In genomic region chr4:120283141-120283540, GRCm38 (mm10) we compare ENCODE assay signal across 8 mouse cellular contexts. TPM values are rescaled to one million over a fixed set of nuclear protein-coding genes. Genes with fewer than 3 reads are reported as not detected.
A peak's percentile ranks its signal among the peaks of the same experiment; 100 is the strongest.
DNase-seq lines count a peak whose midpoint lies in the region; ATAC-seq and TF ChIP-seq lines count a peak whose summit lies in the region.

No protein-coding gene starts in this region.

- ATAC-seq in limb, embryonic 12.5 days (ENCODE audit: insufficient number of reproducible peaks, insufficient read depth, low FRiP score, low TSS enrichment, low read depth): 0 out of 2 replicates have a peak, but pooled peaks have one; percentile 6
- peak; percentile 72 for ATAC-seq in midbrain, embryonic 13.5 days

- no peak overlapping the region for H3K27ac ChIP-seq in spleen, adult 2 months (ENCODE audit: insufficient read depth, low read length)
- no peak overlapping the region for H3K27ac ChIP-seq in cortical plate, adult 2 months (ENCODE audit: insufficient read depth, low read length)
- no peak overlapping the region for H3K27ac ChIP-seq in limb, embryonic 12.5 days
- H3K27ac ChIP-seq in midbrain, embryonic 13.5 days: peak overlapping the region; percentile 49

- TF ChIP-seq CTCF in spleen, adult 2 months (IDR thresholded peaks at IDR 0.05; ENCODE audit: extremely low read depth, insufficient read depth, insufficient read length, insufficient replicate concordance): no peak
- TF ChIP-seq CTCF in cortical plate, adult 2 months (IDR thresholded peaks at IDR 0.05; ENCODE audit: extremely low read depth, insufficient read depth, low read length): no peak

- H3K27me3 ChIP-seq in spleen, adult 2 months (ENCODE audit: control insufficient read depth, insufficient read depth, low read length): peaks cover 18% of the 10 kb centered on the region
- H3K27me3 ChIP-seq in limb, embryonic 12.5 days: peaks cover 97% of the 10 kb centered on the region
- peaks cover 58% of the 10 kb centered on the region for H3K27me3 ChIP-seq in midbrain, embryonic 13.5 days

- H3K4me2 ChIP-seq in limb, embryonic 12.5 days: peak overlapping the region; percentile 94
- peak overlapping the region; percentile 98 for H3K4me2 ChIP-seq in midbrain, embryonic 13.5 days (replicated peaks)

- no peak for TF ChIP-seq POLR2A in spleen, adult 2 months (IDR thresholded peaks at IDR 0.05; ENCODE audit: low read depth, low read length)
- no peak for TF ChIP-seq POLR2A in cortical plate, adult 2 months (IDR thresholded peaks at IDR 0.05; ENCODE audit: extremely low read depth, insufficient read depth, low read length)

- peak overlapping the region; percentile 21; the same call in 1 of the 2 replicates for H3K4me3 ChIP-seq in spleen, adult 2 months (ENCODE audit: extremely low read depth, insufficient read depth, insufficient read length)
- peak overlapping the region; percentile 4 for H3K4me3 ChIP-seq in cortical plate, adult 2 months (ENCODE audit: insufficient read depth, low read length)
- peak overlapping the region; percentile 47 for H3K4me3 ChIP-seq in limb, embryonic 12.5 days (replicated peaks)
- peak overlapping the region; percentile 44 for H3K4me3 ChIP-seq in midbrain, embryonic 13.5 days (replicated peaks)

- peak overlapping the region; percentile 47 for H3K9ac ChIP-seq in limb, embryonic 12.5 days (replicated peaks)
- peak overlapping the region; percentile 67 for H3K9ac ChIP-seq in midbrain, embryonic 13.5 days (replicated peaks)

- no peaks in the 10 kb centered on the region for H3K36me3 ChIP-seq in spleen, adult 2 months (ENCODE audit: control insufficient read depth, insufficient read depth, low read length)
- H3K36me3 ChIP-seq in limb, embryonic 12.5 days: no peaks in the 10 kb centered on the region
- H3K36me3 ChIP-seq in midbrain, embryonic 13.5 days: no peaks in the 10 kb centered on the region

- DNase-seq in spleen, adult 2 months (ENCODE audit: low read depth in 1 of 2, low spot score in 2 of 2): no peak
- no peak for DNase-seq in spleen, postnatal 14 days (ENCODE audit: low spot score in 2 of 2)
- DNase-seq in gastrocnemius, postnatal 4 days (ENCODE audit: low spot score in 2 of 2): peak; percentile 54 to 67
- DNase-seq in induced T-regulatory cell, adult 2 months (ENCODE audit: low read depth): peak; percentile 32
- peak; percentile 88 for DNase-seq in testis, postnatal 10 days (ENCODE audit: low spot score)

- 23% methylated on average over 5 of the region's 6 CpGs for WGBS in spleen, adult 2 months
- WGBS in limb, embryonic 12.5 days: 11% methylated on average over 5 of the region's 6 CpGs
- WGBS in midbrain, embryonic 13.5 days: 5% methylated on average over 6 of the region's 6 CpGs

- no peaks in the 10 kb centered on the region for H3K9me3 ChIP-seq in limb, embryonic 12.5 days
- H3K9me3 ChIP-seq in midbrain, embryonic 13.5 days: no peaks in the 10 kb centered on the region

- H3K4me1 ChIP-seq in spleen, adult 2 months (ENCODE audit: control insufficient read depth, insufficient read depth, insufficient read length): peaks cover 12% of the 10 kb centered on the region
- H3K4me1 ChIP-seq in cortical plate, adult 2 months (ENCODE audit: control insufficient read depth, insufficient read depth, low read length): peaks cover 4% of the 10 kb centered on the region
- H3K4me1 ChIP-seq in limb, embryonic 12.5 days (replicated peaks): peaks cover 27% of the 10 kb centered on the region
- H3K4me1 ChIP-seq in midbrain, embryonic 13.5 days (replicated peaks): peaks cover 66% of the 10 kb centered on the region

RNA-seq across cellular contexts. Expression of gene Foxo6, which starts 4.0 kb away (rescaled TPM):
- polyA plus RNA-seq in spleen, adult 2 months (2012; rRNA removed): 0.20 and 0.26 TPM in 2 replicates
- 8.5 and 9.5 TPM in 2 replicates for polyA plus RNA-seq in cortical plate, adult 2 months (2012; rRNA removed)
- total RNA-seq in gastrocnemius, postnatal 4 days (2021): 10 to 100 TPM in 1 of 2 experiments, 1 to 10 TPM in 1; 8.8 to 10.2 TPM
- 0.10 TPM in 1 of 2 replicates, not detected in the other for polyA plus RNA-seq in limb, embryonic 12.5 days (2016; fragmentation: Nextera tagmentation; extraction: Ambion mirVana)
- 0.69 and 0.77 TPM in 2 replicates for polyA plus RNA-seq in midbrain, embryonic 13.5 days (2015; fragmentation: Nextera tagmentation; extraction: Ambion mirVana)

Comparison
In these comparisons a context has a peak if more than half of its experiments do, and no peak if none do; other contexts are left out.
1. DNase-seq: peak in gastrocnemius, postnatal 4 days (2 of 2), induced T-regulatory cell, adult 2 months (single experiment) and testis, postnatal 10 days (single experiment); none in spleen, adult 2 months (0 of 2) and spleen, postnatal 14 days (0 of 2).
2. Peak in every context shown above with its lines, with median percentiles within 50 percentile points of each other: H3K4me3 ChIP-seq.